Mouse (Mus musculus) kidney, embryonic 15.5 days (tissue): ENCODE results near the gene Them7. TPM values are rescaled to one million over a fixed set of nuclear protein-coding genes. Genes with fewer than 3 reads are reported as not detected.

Experiments used
- ATAC-seq: fragments of 200-750 bp; cut with Nextera tagmentation; replicated peaks from 2 replicates; pipeline ENCODE4 v1.8.0; 2017; ENCODE audit warnings: moderate TSS enrichment; ENCODE audit not compliant: low FRiP score
- H3K27ac ChIP-seq: fragments of 300-500 bp; sonication (generic); 2 replicates; pipeline ENCODE4 v1.5.1; 2015; ENCODE audit warnings: mild to moderate bottlenecking, inconsistent platforms
- H3K27me3 ChIP-seq: fragments of 300-500 bp; sonication (generic); 2 replicates; pipeline ENCODE4 v1.6.1; 2015; ENCODE audit warnings: inconsistent platforms
- H3K36me3 ChIP-seq: fragments of 300-500 bp; sonication (generic); 2 replicates; pipeline ENCODE4 v1.6.1; 2015; ENCODE audit warnings: inconsistent platforms
- H3K4me1 ChIP-seq: fragments of 300-500 bp; sonication (generic); 2 replicates; pipeline ENCODE4 v1.6.1; 2015; ENCODE audit warnings: inconsistent platforms
- H3K4me2 ChIP-seq: fragments of 300-500 bp; sonication (generic); 2 replicates; pipeline ENCODE4 v1.6.1; 2015; ENCODE audit warnings: moderate library complexity, mild to moderate bottlenecking, inconsistent platforms
- H3K4me3 ChIP-seq: fragments of 300-500 bp; sonication (generic); replicated peaks from 2 replicates; pipeline ENCODE4 v1.5.1; 2015; ENCODE audit warnings: mild to moderate bottlenecking, inconsistent platforms
- H3K9ac ChIP-seq: fragments of 300-500 bp; sonication (generic); 2 replicates; pipeline ENCODE4 v1.6.1; 2015; ENCODE audit warnings: mild to moderate bottlenecking, inconsistent platforms
- H3K9me3 ChIP-seq: fragments of 300-500 bp; sonication (generic); replicated peaks from 2 replicates; pipeline ENCODE4 v1.6.1; 2016; ENCODE audit warnings: inconsistent platforms
- WGBS: fragments of 180-500 bp; shearing (Covaris S2); methylation state at CpG from one replicate; pipeline ENCODE4 v1.1.7; 2015; ENCODE audit warnings: mixed read lengths; 5-methylcytosine and 5-hydroxymethylcytosine counted together
- polyA plus RNA-seq: library from polyadenylated mRNA; unstranded; fragments of >200 nt; fragmentation: Nextera tagmentation; extraction: Ambion mirVana; gene quantifications from 2 replicates; pipeline ENCODE4 v1.2.1, GENCODE M21; 2015

The Them7 gene
- polyA plus RNA-seq, 1 experiment from 2014 or later, result 3.0 TPM

DNA sequence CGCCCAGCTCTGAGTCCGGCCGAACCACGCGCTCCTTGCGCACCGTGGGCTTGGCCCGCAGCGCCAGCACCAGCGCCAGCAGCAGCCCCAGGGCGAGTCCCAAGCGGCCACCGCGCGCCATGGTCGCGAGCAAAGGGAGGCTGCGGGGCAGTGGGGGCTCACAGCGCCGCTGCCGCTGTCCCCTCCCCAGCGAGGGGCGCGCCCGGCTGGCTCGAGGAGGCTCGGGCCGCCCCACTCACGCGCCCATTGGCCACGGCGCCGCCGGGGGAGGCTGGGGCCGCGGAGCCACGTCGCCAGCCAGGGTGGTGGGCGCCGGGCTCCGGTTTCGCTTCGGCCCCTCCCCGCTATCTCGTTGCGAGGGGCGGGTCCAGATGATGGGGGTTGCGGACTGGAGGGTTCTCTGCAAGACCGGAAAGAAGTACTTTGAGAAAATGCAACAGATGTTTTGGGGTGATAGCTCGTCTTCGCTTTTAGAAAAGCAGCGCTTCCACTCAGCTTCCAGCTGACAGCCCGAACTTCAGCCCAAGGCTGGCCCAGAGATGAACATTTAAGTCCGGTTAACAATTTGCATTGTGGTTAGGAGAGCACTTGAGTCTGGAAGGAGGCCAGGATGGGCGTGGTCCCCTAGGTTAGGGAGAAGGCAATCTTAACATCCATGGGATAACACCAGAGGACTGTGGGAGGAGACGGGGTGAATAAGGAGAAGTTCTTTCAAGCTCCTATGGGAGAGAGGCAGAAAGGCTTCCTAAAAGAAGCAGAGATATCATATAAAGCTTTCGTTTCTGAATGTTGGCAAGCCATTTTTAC, 175.2 kb downstream of the Them7 start, which contains the start of gene Rcn1:
Gene Rcn1 (minus strand): TSS at position 235 of the 807 bp plus-strand sequence.
- peaks cover 30% of the 10 kb centered on the region for H3K4me1 ChIP-seq
- peak within 1 kb of the TSS; percentile 93 for H3K9ac ChIP-seq
- H3K27ac ChIP-seq, result peak within 1 kb of the TSS; percentile 96
- peak within 1 kb of the TSS; percentile 67 for H3K4me2 ChIP-seq
- peaks cover 14% of the 10 kb centered on the region; the same call in 1 of the 2 replicates for H3K27me3 ChIP-seq
- WGBS, result 1% methylated on average over 57 of the region's 57 CpGs
- ATAC-seq, result peak; percentile 96
- H3K4me3 ChIP-seq, result peak within 1 kb of the TSS; percentile 88
- H3K9me3 ChIP-seq, result no peaks in the 10 kb centered on the region
- H3K36me3 ChIP-seq, result peaks cover 17% of the 10 kb centered on the region

DNA sequence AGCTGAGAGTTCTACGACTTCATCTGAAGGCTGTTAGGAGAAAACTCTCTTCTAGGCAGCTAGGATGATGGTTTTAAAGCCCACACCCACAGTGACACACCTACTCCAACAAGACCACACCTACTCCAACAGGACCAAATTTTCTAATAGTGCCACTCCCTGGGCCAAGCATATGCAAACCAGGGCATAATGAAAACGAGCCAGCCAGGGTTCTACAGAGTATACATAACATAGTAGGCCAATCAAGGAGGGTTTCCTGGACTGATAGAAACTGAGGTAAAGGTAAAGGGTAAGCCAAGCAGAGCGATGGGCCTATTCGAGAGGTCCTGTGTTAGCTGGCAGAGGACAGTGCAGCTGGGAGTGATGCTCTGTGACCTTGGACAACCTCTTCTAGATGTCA, 176.4 kb downstream of the Them7 start:
- Histone ChIP-seq H3K27ac (no peak overlapping the region), H3K9me3 (no peaks in the 10 kb centered on the region), H3K36me3 (0 out of 2 replicates have a peak, but pooled peaks cover 6% of the 10 kb centered on the region), H3K4me3 (no peak overlapping the region), H3K4me1 (peaks cover 30% of the 10 kb centered on the region), H3K4me2 (no peak overlapping the region), H3K9ac (no peak overlapping the region), H3K27me3 (peaks cover 19% of the 10 kb centered on the region)
- 83% methylated on average over 4 of the region's 4 CpGs for WGBS
- no peak for ATAC-seq

DNA sequence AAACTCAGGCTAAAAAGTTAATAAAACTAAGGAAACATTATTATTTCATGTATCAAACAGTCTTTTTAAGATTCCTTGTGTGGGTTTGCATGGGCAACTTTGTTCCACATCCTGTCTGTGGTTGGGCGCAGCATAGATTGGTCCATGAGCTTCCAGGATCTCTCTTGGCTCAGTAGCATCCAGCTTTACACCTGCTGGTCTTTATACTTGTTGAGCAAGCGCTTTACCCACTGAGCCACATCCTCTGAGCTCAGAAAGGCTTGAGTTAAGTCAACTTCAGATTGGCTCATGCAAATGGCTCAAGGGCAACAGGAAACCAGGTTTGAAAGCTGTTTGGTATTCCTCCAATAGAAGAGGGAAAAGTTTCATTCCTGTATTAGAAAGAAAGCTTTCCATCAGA, 178.1 kb downstream of the Them7 start:
- peaks cover 16% of the 10 kb centered on the region for H3K4me1 ChIP-seq
- no peak overlapping the region for H3K4me3 ChIP-seq
- H3K4me2 ChIP-seq, result no peak overlapping the region
- no peak overlapping the region for H3K27ac ChIP-seq
- H3K36me3 ChIP-seq, result no peaks in the 10 kb centered on the region
- no peak for ATAC-seq
- no peaks in the 10 kb centered on the region for H3K9me3 ChIP-seq
- H3K9ac ChIP-seq, result no peak overlapping the region
- H3K27me3 ChIP-seq, result peaks cover 19% of the 10 kb centered on the region
- 93% methylated on average over 2 of the region's 2 CpGs for WGBS

DNA sequence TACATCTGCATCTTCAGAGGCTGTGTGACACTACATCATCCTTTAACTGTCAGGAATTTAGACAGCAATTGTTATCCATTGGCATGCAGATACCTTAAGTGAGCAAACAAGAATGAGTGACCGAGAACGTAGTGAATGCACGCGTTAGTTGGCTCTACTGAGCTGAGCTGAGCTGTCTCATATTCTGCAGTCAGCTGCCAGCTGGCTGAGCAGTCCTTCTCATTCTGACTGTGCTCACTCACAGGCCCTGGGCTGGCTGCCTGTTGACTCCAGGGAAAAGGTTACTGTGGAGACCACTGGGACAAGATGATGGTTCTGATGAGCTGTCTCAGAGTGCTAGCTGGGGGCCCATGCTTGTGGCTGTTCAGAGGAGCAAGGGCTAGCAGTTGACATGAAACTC, 184.4 kb downstream of the Them7 start:
- H3K9ac ChIP-seq, result no peak overlapping the region
- H3K36me3 ChIP-seq, result no peaks in the 10 kb centered on the region
- H3K4me3 ChIP-seq, result no peak overlapping the region
- no peaks in the 10 kb centered on the region for H3K9me3 ChIP-seq
- no peak overlapping the region for H3K27ac ChIP-seq
- 89% methylated on average over 4 of the region's 4 CpGs for WGBS
- no peak overlapping the region for H3K4me2 ChIP-seq
- H3K27me3 ChIP-seq, result peaks cover 20% of the 10 kb centered on the region
- no peak for ATAC-seq
- no peaks in the 10 kb centered on the region for H3K4me1 ChIP-seq

DNA sequence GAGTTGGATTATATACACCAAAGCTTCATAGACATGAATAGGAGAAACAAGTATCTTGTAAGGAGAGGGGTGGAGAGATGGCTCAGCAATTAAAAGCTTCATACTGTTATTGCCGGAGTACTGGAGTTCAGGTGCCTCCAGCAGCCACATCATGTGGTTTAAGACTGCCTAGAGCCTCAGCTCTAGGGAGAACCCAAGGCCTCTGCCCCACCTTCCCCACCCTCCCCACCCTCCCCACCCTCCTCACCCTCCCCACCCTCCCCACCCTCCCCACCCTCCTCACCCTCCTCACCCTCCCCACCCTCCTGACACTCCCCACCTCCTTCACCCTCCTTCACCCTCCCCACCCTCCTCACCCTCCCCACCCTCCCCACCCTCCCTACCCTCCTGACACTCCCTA, 185.1 kb downstream of the Them7 start:
- Histone ChIP-seq H3K36me3 (no peaks in the 10 kb centered on the region), H3K27ac (no peak overlapping the region), H3K4me3 (no peak overlapping the region), H3K9me3 (no peaks in the 10 kb centered on the region), H3K9ac (no peak overlapping the region), H3K27me3 (peaks cover 27% of the 10 kb centered on the region), H3K4me1 (no peaks in the 10 kb centered on the region), H3K4me2 (no peak overlapping the region)
- WGBS, result 93% methylated on average over 1 of the region's 1 CpGs
- ATAC-seq, result no peak

DNA sequence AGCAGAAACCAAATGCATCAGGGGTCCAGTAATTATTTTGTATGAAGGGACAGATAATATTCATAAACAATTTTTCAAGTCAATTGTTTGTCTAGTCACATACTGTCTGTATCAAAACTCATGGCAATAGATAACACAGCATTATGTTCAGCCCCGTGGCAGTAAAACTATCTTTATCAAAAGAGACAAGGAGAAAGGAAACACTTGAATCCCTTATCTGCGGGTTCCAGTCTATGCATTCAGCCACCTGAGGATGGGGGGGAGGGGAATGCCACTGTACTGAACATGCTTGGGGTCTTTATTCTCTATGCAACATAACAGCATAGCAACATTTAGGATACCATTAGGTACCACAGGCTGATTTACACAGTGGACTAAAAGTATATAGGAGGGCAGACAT, 190.2 kb downstream of the Them7 start:
- 82% methylated on average over 2 of the region's 2 CpGs for WGBS

DNA sequence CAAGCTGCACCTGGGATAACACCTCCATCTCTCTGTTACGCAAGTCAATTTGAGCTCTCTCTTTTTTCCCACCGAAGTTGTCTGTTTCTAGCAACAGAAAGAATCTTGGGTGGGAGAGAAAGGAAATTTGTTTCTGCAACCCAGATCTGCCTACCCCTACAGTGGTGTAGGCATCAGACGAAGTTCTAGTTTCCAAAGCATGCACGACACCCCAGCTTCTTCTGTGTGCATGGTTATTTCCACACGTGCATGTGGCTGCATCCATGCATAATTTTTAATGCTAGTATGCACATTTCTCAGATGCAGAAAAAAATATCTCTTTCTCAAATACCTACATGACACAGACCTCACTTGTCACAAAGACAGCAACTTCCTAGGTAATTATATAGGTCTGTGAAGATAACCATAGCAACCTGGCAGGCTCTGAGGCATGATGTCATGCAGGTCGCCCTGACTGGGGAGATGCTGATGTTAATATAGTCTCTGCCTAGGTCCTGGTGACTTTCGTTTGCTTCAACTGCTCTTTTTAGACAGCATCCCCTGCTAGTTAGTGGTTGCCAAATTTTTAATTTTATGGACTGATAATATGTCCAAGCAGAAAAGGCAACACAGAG, 192.0 kb downstream of the Them7 start:
- H3K9ac ChIP-seq, result no peak overlapping the region
- peaks cover 59% of the 10 kb centered on the region for H3K27me3 ChIP-seq
- H3K36me3 ChIP-seq, result no peaks in the 10 kb centered on the region
- H3K4me2 ChIP-seq, result no peak overlapping the region
- H3K9me3 ChIP-seq, result no peaks in the 10 kb centered on the region
- H3K27ac ChIP-seq, result no peak overlapping the region
- H3K4me3 ChIP-seq, result no peak overlapping the region
- no peak for ATAC-seq
- 0 out of 2 replicates have a peak, but pooled peaks cover 7% of the 10 kb centered on the region for H3K4me1 ChIP-seq
- WGBS, result 67% methylated on average over 7 of the region's 7 CpGs

More for the DNA sequence above, 190.2 kb downstream of the Them7 start:
- peaks cover 55% of the 10 kb centered on the region for H3K27me3 ChIP-seq
- H3K9ac ChIP-seq, result no peak overlapping the region
- H3K4me1 ChIP-seq, result 0 out of 2 replicates have a peak, but pooled peaks cover 7% of the 10 kb centered on the region
- no peak overlapping the region for H3K4me3 ChIP-seq
- no peaks in the 10 kb centered on the region for H3K36me3 ChIP-seq
- no peak overlapping the region for H3K27ac ChIP-seq
- no peak for ATAC-seq
- no peak overlapping the region for H3K4me2 ChIP-seq
- H3K9me3 ChIP-seq, result no peaks in the 10 kb centered on the region

DNA sequence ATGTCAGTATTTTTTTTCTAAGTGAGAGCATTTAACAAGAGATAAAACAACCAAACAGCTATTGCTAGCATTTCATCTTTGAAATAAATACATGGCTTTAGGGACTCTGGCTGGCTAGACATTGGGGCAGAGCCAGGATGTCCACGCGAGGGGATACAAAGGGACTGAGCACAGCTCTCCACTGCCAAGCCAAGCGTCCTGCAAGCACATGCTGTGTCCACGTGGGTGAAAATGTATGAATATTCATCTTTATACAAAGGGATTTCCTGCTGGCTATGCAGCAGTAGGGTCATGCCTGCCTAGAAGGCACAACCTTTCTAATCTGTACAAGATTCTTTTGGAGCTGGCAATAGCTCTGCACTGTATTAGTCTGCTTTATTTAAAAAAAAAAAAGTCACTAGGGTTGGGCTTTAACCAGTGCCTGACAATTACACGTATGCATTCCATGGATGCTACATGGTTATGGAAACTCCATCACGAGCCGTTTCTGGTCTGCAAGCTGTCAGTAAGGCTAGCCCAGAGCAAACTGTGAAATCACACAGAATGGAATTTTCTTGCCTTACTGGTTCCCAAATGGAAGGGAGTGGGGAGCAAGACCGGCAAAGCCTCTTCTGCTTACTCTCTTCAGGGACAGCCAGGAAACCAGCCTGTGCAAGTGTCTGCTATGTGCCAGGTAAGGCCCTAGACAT, 192.7 kb downstream of the Them7 start:
- H3K27ac ChIP-seq, result no peak overlapping the region
- H3K36me3 ChIP-seq, result no peaks in the 10 kb centered on the region
- H3K9me3 ChIP-seq, result no peaks in the 10 kb centered on the region
- H3K4me1 ChIP-seq, result 0 out of 2 replicates have a peak, but pooled peaks cover 7% of the 10 kb centered on the region
- no peak overlapping the region for H3K4me2 ChIP-seq
- WGBS, result 69% methylated on average over 8 of the region's 8 CpGs
- ATAC-seq, result no peak
- H3K27me3 ChIP-seq, result peaks cover 59% of the 10 kb centered on the region
- no peak overlapping the region for H3K4me3 ChIP-seq
- no peak overlapping the region for H3K9ac ChIP-seq

DNA sequence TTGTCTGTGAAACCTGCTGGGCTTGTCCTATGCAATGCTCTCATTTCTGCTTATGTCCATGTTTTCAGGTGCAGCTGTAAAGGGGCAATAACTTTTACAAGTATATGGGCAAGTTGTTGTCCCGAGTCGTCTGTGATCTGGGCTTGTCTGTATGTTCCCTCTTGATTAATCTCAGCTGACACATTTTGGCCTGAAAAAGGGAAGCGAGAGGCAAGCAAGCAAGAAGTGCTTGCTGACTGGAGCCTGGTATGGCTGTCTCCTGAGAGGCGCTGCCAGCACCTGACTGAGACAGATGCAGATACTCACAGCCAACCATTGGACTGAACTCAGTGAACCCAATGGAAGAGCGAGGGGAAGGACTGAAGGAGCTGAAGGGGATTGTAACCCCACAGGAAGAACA, 193.5 kb downstream of the Them7 start:
- Histone ChIP-seq H3K9me3 (no peaks in the 10 kb centered on the region), H3K4me2 (no peak overlapping the region), H3K4me3 (no peak overlapping the region), H3K9ac (no peak overlapping the region), H3K27me3 (peaks cover 67% of the 10 kb centered on the region), H3K4me1 (0 out of 2 replicates have a peak, but pooled peaks cover 7% of the 10 kb centered on the region), H3K27ac (no peak overlapping the region), H3K36me3 (no peaks in the 10 kb centered on the region)
- ATAC-seq, result no peak
- WGBS, result 68% methylated on average over 5 of the region's 5 CpGs

DNA sequence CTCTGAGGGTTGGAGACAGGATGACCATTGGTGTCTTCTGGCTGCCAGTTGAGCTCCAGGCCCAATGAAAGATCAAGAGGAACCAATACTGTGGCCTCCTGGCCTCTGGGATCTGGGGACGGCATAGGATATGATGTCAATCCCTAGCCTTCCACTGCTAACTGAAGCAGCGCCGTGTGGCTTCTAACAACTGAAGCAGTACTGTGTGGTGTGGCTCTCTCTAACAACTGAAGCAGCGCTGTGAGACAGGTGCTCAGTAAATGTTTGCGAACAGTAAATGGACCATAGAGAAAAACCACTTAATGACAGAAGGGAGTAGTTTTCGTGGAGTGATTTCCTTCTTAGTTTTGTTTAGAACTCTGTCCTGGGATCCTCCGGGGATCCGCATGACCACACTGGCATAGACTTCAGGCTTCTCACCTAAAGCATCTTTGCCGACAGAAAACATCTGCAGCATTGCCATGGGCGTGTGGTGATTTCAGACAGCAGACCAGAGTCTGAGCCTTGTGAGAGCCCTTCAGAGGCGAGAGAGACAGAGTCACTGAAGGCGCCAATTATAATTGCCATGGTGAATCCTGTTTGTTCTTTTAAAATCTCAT, 194.6 kb downstream of the Them7 start:
- Histone ChIP-seq H3K27ac (no peak overlapping the region), H3K27me3 (peaks cover 65% of the 10 kb centered on the region), H3K4me1 (0 out of 2 replicates have a peak, but pooled peaks cover 7% of the 10 kb centered on the region), H3K36me3 (no peaks in the 10 kb centered on the region), H3K9me3 (no peaks in the 10 kb centered on the region), H3K4me2 (no peak overlapping the region), H3K4me3 (no peak overlapping the region), H3K9ac (no peak overlapping the region)
- peak; percentile 77 for ATAC-seq
- WGBS, result 52% methylated on average over 12 of the region's 12 CpGs

DNA sequence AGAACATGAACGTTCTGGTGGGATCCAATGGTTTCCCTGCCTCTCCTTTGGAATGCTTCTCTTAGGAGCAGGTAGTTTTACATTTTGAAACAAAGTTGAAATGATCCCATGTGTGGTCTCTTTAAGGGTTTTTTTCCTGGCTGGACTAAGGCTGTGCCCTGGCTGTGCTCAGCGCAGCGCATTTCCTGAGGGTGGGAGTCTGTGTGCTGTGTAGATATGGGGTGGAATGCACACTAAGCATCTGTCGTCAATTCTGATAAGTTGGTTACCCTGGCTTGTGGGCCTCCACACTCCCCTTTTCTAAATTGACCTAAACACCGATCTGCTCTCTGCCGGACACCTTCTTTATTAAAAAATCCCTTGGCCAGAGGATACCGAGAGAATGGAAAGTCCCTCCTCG, 203.3 kb downstream of the Them7 start:
- Histone ChIP-seq H3K4me3 (no peak overlapping the region), H3K27ac (no peak overlapping the region), H3K27me3 (peaks cover 31% of the 10 kb centered on the region), H3K4me2 (no peak overlapping the region), H3K9me3 (no peaks in the 10 kb centered on the region), H3K4me1 (peaks cover 2% of the 10 kb centered on the region; the same call in 1 of the 2 replicates), H3K36me3 (no peaks in the 10 kb centered on the region), H3K9ac (no peak overlapping the region)
- 60% methylated on average over 8 of the region's 8 CpGs for WGBS
- no peak for ATAC-seq
